Mouse (Mus musculus): Measurements from ENCODE around the gene Zc3h10. TPM values are rescaled to one million over a fixed set of nuclear protein-coding genes. Genes with fewer than 3 reads are reported as not detected.

The Zc3h10 gene
- polyA plus RNA-seq, 1 experiment from 2014 or later = 14.1 TPM

GRCm38 (mm10) chr10:128536266-128536940, 11.2 kb downstream of the Zc3h10 start:
- 19% methylated on average over 18 of the region's 18 CpGs for WGBS
- Histone ChIP-seq H3K4me2 (replicated peaks; ENCODE audit: low read depth, low read length) (no peak overlapping the region), H3K27me3 (ENCODE audit: control insufficient read depth, insufficient read depth, low read length) (no peaks in the 10 kb centered on the region), H3K9me3 (ENCODE audit: control insufficient read depth, low read length) (no peaks in the 10 kb centered on the region), H3K4me3 (ENCODE audit: low read depth, low read length) (no peak overlapping the region), H3K36me3 (ENCODE audit: control insufficient read depth, insufficient read depth, low read length) (no peaks in the 10 kb centered on the region), H3K9ac (ENCODE audit: low read depth, low read length) (no peak overlapping the region), H3K27ac (ENCODE audit: low read depth, low read length) (no peak overlapping the region), H3K4me1 (replicated peaks; ENCODE audit: control insufficient read depth, insufficient read depth, low read length) (no peaks in the 10 kb centered on the region)
- peak; percentile 85 for ATAC-seq (ENCODE audit: low FRiP score)
- DNase-seq (ENCODE audit: low spot score) = peak; percentile 92

GRCm38 (mm10) chr10:128535624-128536265, 11.8 kb downstream of the Zc3h10 start:
- Histone ChIP-seq H3K4me3 (ENCODE audit: low read depth, low read length) (no peak overlapping the region), H3K27ac (ENCODE audit: low read depth, low read length) (no peak overlapping the region), H3K36me3 (ENCODE audit: control insufficient read depth, insufficient read depth, low read length) (no peaks in the 10 kb centered on the region), H3K27me3 (ENCODE audit: control insufficient read depth, insufficient read depth, low read length) (no peaks in the 10 kb centered on the region), H3K4me1 (replicated peaks; ENCODE audit: control insufficient read depth, insufficient read depth, low read length) (no peaks in the 10 kb centered on the region), H3K9me3 (ENCODE audit: control insufficient read depth, low read length) (no peaks in the 10 kb centered on the region), H3K9ac (ENCODE audit: low read depth, low read length) (no peak overlapping the region), H3K4me2 (replicated peaks; ENCODE audit: low read depth, low read length) (no peak overlapping the region)
- WGBS = 77% methylated on average over 4 of the region's 4 CpGs
- ATAC-seq (ENCODE audit: low FRiP score) = peak; percentile 56
- no peak for DNase-seq (ENCODE audit: low spot score)

- Histone ChIP-seq H3K4me1 (replicated peaks; ENCODE audit: control insufficient read depth, insufficient read depth, low read length) (no peaks in the 10 kb centered on the region), H3K36me3 (ENCODE audit: control insufficient read depth, insufficient read depth, low read length) (no peaks in the 10 kb centered on the region), H3K4me3 (ENCODE audit: low read depth, low read length) (no peak overlapping the region), H3K9ac (ENCODE audit: low read depth, low read length) (no peak overlapping the region), H3K27ac (ENCODE audit: low read depth, low read length) (no peak overlapping the region), H3K27me3 (ENCODE audit: control insufficient read depth, insufficient read depth, low read length) (no peaks in the 10 kb centered on the region), H3K4me2 (replicated peaks; ENCODE audit: low read depth, low read length) (no peak overlapping the region), H3K9me3 (ENCODE audit: control insufficient read depth, low read length) (no peaks in the 10 kb centered on the region)
- DNase-seq (ENCODE audit: low spot score) (no peak), ATAC-seq (ENCODE audit: low FRiP score) (no peak)
- 82% methylated on average over 2 of the region's 2 CpGs for WGBS
Observed at GRCm38 (mm10) chr10:128535206-128535605, 12.4 kb downstream of the Zc3h10 start.

GRCm38 (mm10) chr10:128526366-128527356, 20.9 kb downstream of the Zc3h10 start:
- peaks cover 5% of the 10 kb centered on the region; the same call in 1 of the 2 replicates for H3K4me1 ChIP-seq (replicated peaks; ENCODE audit: control insufficient read depth, insufficient read depth, low read length)
- H3K27ac ChIP-seq (ENCODE audit: low read depth, low read length) = no peak overlapping the region
- no peaks in the 10 kb centered on the region for H3K36me3 ChIP-seq (ENCODE audit: control insufficient read depth, insufficient read depth, low read length)
- H3K4me2 ChIP-seq (replicated peaks; ENCODE audit: low read depth, low read length) = peak overlapping the region; percentile 99
- 34% methylated on average over 28 of the region's 28 CpGs for WGBS
- DNase-seq (ENCODE audit: low spot score) (no peak), ATAC-seq (ENCODE audit: low FRiP score) (0 out of 2 replicates have a peak, but pooled peaks have one; percentile 26)
- H3K4me3 ChIP-seq (ENCODE audit: low read depth, low read length) = peak overlapping the region; percentile 78
- peak overlapping the region; percentile 35; the same call in 1 of the 2 replicates for H3K9ac ChIP-seq (ENCODE audit: low read depth, low read length)
- no peaks in the 10 kb centered on the region for H3K9me3 ChIP-seq (ENCODE audit: control insufficient read depth, low read length)
- H3K27me3 ChIP-seq (ENCODE audit: control insufficient read depth, insufficient read depth, low read length) = peaks cover 11% of the 10 kb centered on the region

GRCm38 (mm10) chr10:128525671-128526308, 21.8 kb downstream of the Zc3h10 start, which contains the start of gene Esyt1:
Esyt1 (minus strand) TSS chr10:128525871.
- peak within 1 kb of the TSS; percentile 78 for H3K4me3 ChIP-seq (ENCODE audit: low read depth, low read length)
- ATAC-seq (ENCODE audit: low FRiP score) = peak; percentile 97
- H3K36me3 ChIP-seq (ENCODE audit: control insufficient read depth, insufficient read depth, low read length) = no peaks in the 10 kb centered on the region
- H3K4me2 ChIP-seq (replicated peaks; ENCODE audit: low read depth, low read length) = peak within 1 kb of the TSS; percentile 99
- peaks cover 5% of the 10 kb centered on the region; the same call in 1 of the 2 replicates for H3K4me1 ChIP-seq (replicated peaks; ENCODE audit: control insufficient read depth, insufficient read depth, low read length)
- H3K9me3 ChIP-seq (ENCODE audit: control insufficient read depth, low read length) = no peaks in the 10 kb centered on the region
- peaks cover 11% of the 10 kb centered on the region for H3K27me3 ChIP-seq (ENCODE audit: control insufficient read depth, insufficient read depth, low read length)
- DNase-seq (ENCODE audit: low spot score) = peak; percentile 90
- peak within 1 kb of the TSS; percentile 71 for H3K9ac ChIP-seq (ENCODE audit: low read depth, low read length)
- peak within 1 kb of the TSS; percentile 63 for H3K27ac ChIP-seq (ENCODE audit: low read depth, low read length)
- 1% methylated on average over 26 of the region's 37 CpGs for WGBS

GRCm38 (mm10) chr10:128524732-128525662, 22.6 kb downstream of the Zc3h10 start:
- DNase-seq (ENCODE audit: low spot score) = peak; percentile 77
- WGBS = under 1% methylated on average over 57 of the region's 58 CpGs
- peak; percentile 58 for ATAC-seq (ENCODE audit: low FRiP score)
- Histone ChIP-seq H3K4me3 (ENCODE audit: low read depth, low read length) (peak overlapping the region; percentile 78), H3K9ac (ENCODE audit: low read depth, low read length) (peak overlapping the region; percentile 71), H3K36me3 (ENCODE audit: control insufficient read depth, insufficient read depth, low read length) (0 out of 2 replicates have a peak, but pooled peaks cover 2% of the 10 kb centered on the region), H3K4me1 (replicated peaks; ENCODE audit: control insufficient read depth, insufficient read depth, low read length) (peaks cover 5% of the 10 kb centered on the region; the same call in 1 of the 2 replicates), H3K4me2 (replicated peaks; ENCODE audit: low read depth, low read length) (peak overlapping the region; percentile 99), H3K27ac (ENCODE audit: low read depth, low read length) (peak overlapping the region; percentile 63), H3K27me3 (ENCODE audit: control insufficient read depth, insufficient read depth, low read length) (peaks cover 11% of the 10 kb centered on the region), H3K9me3 (ENCODE audit: control insufficient read depth, low read length) (no peaks in the 10 kb centered on the region)

GRCm38 (mm10) chr10:128524111-128524731, 23.4 kb downstream of the Zc3h10 start:
- ATAC-seq (ENCODE audit: low FRiP score) (no peak; the same call in 1 of the 2 replicates), DNase-seq (ENCODE audit: low spot score) (peak; percentile 50)
- peak overlapping the region; percentile 36; the same call in 1 of the 2 replicates for H3K27ac ChIP-seq (ENCODE audit: low read depth, low read length)
- 0 out of 2 replicates have a peak, but pooled peaks cover 2% of the 10 kb centered on the region for H3K36me3 ChIP-seq (ENCODE audit: control insufficient read depth, insufficient read depth, low read length)
- 3% methylated on average over 11 of the region's 11 CpGs for WGBS
- H3K9me3 ChIP-seq (ENCODE audit: control insufficient read depth, low read length) = no peaks in the 10 kb centered on the region
- H3K4me1 ChIP-seq (replicated peaks; ENCODE audit: control insufficient read depth, insufficient read depth, low read length) = peaks cover 5% of the 10 kb centered on the region; the same call in 1 of the 2 replicates
- peak overlapping the region; percentile 71 for H3K9ac ChIP-seq (ENCODE audit: low read depth, low read length)
- peaks cover 11% of the 10 kb centered on the region for H3K27me3 ChIP-seq (ENCODE audit: control insufficient read depth, insufficient read depth, low read length)
- peak overlapping the region; percentile 99 for H3K4me2 ChIP-seq (replicated peaks; ENCODE audit: low read depth, low read length)
- H3K4me3 ChIP-seq (ENCODE audit: low read depth, low read length) = peak overlapping the region; percentile 78
